Mouse (Mus musculus) lung, embryonic 16.5 days (tissue): ENCODE measurements around the gene Dnajb4. TPM values are rescaled to one million over a fixed set of nuclear protein-coding genes. Genes with fewer than 3 reads are reported as not detected.

ENCODE experiments used
- ATAC-seq: fragments of 200-750 bp; cut with Nextera tagmentation; 2 replicates; pipeline ENCODE4 v1.8.0; 2017; ENCODE audit warnings: low read depth, mild to moderate bottlenecking, moderate library complexity
- H3K27ac ChIP-seq: fragments of 300-500 bp; sonication (generic); 2 replicates; pipeline ENCODE4 v1.5.1; 2014; ENCODE audit warnings: mild to moderate bottlenecking, control low read depth, low read length
- H3K27me3 ChIP-seq: fragments of 300-500 bp; sonication (generic); 2 replicates; pipeline ENCODE4 v1.6.1; 2014; ENCODE audit warnings: low read depth, low read length, mixed read lengths; ENCODE audit not compliant: control insufficient read depth, insufficient read depth
- H3K36me3 ChIP-seq: fragments of 300-500 bp; sonication (generic); 2 replicates; pipeline ENCODE4 v1.6.1; 2014; ENCODE audit warnings: low read length; ENCODE audit not compliant: control insufficient read depth, insufficient read depth
- H3K4me1 ChIP-seq: fragments of 300-500 bp; sonication (generic); replicated peaks from 2 replicates; pipeline ENCODE4 v1.6.1; 2014; ENCODE audit warnings: low read length, mixed read lengths; ENCODE audit not compliant: control insufficient read depth, insufficient read depth
- H3K4me2 ChIP-seq: fragments of 300-500 bp; sonication (generic); 2 replicates; pipeline ENCODE4 v1.6.1; 2014; ENCODE audit warnings: low read depth, low read length, control low read depth
- H3K4me3 ChIP-seq: fragments of 300-500 bp; sonication (generic); 2 replicates; pipeline ENCODE4 v1.5.1; 2014; ENCODE audit warnings: mild to moderate bottlenecking, low read length, control low read depth
- H3K9ac ChIP-seq: fragments of 300-500 bp; sonication (generic); 2 replicates; pipeline ENCODE4 v1.6.1; 2014; ENCODE audit warnings: low read length, control low read depth
- H3K9me3 ChIP-seq: fragments of 300-500 bp; sonication (generic); 2 replicates; pipeline ENCODE4 v1.6.1; 2016; ENCODE audit warnings: low read length; ENCODE audit not compliant: control insufficient read depth
- WGBS: fragments of 180-500 bp; shearing (Covaris S2); extraction: QIAGEN DNeasy Blood & Tissue Kit; methylation state at CpG from one replicate; pipeline ENCODE4 v1.1.7; 2014; 5-methylcytosine and 5-hydroxymethylcytosine counted together
- polyA plus RNA-seq: library from polyadenylated mRNA; unstranded; fragments of >200 nt; fragmentation: Nextera tagmentation; extraction: Ambion mirVana; gene quantifications from 2 replicates; pipeline ENCODE4 v1.2.1, GENCODE M21; 2015

Gene Dnajb4
- polyA plus RNA-seq, 1 experiment from 2014 or later = 44.0 TPM

DNA sequence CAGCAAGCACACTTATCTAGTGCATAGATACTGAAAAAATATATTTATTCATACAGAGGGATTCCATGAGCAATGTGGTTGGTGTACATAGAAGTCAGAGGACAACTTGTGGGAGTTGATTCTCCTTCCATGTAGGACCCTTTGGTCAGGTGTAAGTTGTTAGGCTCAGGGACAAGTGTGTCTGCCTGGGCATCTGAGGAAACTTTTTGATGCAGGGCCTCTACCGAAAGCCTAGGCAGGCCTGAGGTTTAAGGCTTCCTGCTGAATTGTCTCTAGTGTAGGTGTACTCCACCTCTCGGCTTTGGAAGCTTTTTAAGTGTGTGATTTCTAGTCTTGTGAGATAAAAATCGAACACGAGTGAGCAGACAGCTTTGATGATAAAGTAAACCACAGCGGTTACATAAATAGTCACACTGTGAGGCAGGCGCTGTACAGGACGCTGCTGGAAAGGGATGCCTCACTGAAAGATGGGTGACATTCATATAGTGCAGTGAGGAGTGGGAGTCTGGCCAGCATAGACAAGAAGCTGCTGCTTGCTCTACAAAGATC is 1.7 kb upstream of the Dnajb4 start:
- peaks cover 6% of the 10 kb centered on the region for H3K36me3 ChIP-seq
- no peak for ATAC-seq
- H3K27me3 ChIP-seq = no peaks in the 10 kb centered on the region
- H3K9ac ChIP-seq = peak overlapping the region; percentile 100
- no peaks in the 10 kb centered on the region for H3K9me3 ChIP-seq
- 1% methylated on average over 7 of the region's 7 CpGs for WGBS
- peaks cover 19% of the 10 kb centered on the region for H3K4me1 ChIP-seq
- H3K4me2 ChIP-seq = peak overlapping the region; percentile 62
- H3K4me3 ChIP-seq = peak overlapping the region; percentile 94
- peak overlapping the region; percentile 97 for H3K27ac ChIP-seq

- peak; percentile 70 for ATAC-seq
- H3K9me3 ChIP-seq = no peaks in the 10 kb centered on the region
- peak overlapping the region; percentile 97 for H3K27ac ChIP-seq
- peak overlapping the region; percentile 62 for H3K4me2 ChIP-seq
- under 1% methylated on average over 63 of the region's 68 CpGs for WGBS
- no peaks in the 10 kb centered on the region for H3K27me3 ChIP-seq
- peak overlapping the region; percentile 94 for H3K4me3 ChIP-seq
- H3K9ac ChIP-seq = peak overlapping the region; percentile 100
- H3K4me1 ChIP-seq = peaks cover 19% of the 10 kb centered on the region
- H3K36me3 ChIP-seq = peaks cover 2% of the 10 kb centered on the region; the same call in 1 of the 2 replicates
Measured at GRCm38 (mm10) chr3:152210728-152211391, 758 bp upstream of the Dnajb4 start.

- peak; percentile 23 for ATAC-seq
- WGBS = 1% methylated on average over 25 of the region's 25 CpGs
- Histone ChIP-seq H3K36me3 (no peaks in the 10 kb centered on the region), H3K4me3 (peak overlapping the region; percentile 94), H3K27ac (peak overlapping the region; percentile 99), H3K9me3 (no peaks in the 10 kb centered on the region), H3K27me3 (no peaks in the 10 kb centered on the region), H3K9ac (peak overlapping the region; percentile 100), H3K4me2 (peak overlapping the region; percentile 70), H3K4me1 (peaks cover 19% of the 10 kb centered on the region)
Measured at GRCm38 (mm10) chr3:152209177-152209966, 730 bp downstream of the Dnajb4 start.

GRCm38 (mm10) chr3:152208096-152208885 is 1.8 kb downstream of the Dnajb4 start:
- H3K4me2 ChIP-seq = no peak overlapping the region
- H3K9me3 ChIP-seq = no peaks in the 10 kb centered on the region
- H3K27ac ChIP-seq = no peak overlapping the region
- peaks cover 16% of the 10 kb centered on the region for H3K4me1 ChIP-seq
- no peak overlapping the region for H3K9ac ChIP-seq
- no peaks in the 10 kb centered on the region for H3K36me3 ChIP-seq
- no peaks in the 10 kb centered on the region for H3K27me3 ChIP-seq
- ATAC-seq = no peak
- H3K4me3 ChIP-seq = no peak overlapping the region
- 79% methylated on average over 7 of the region's 7 CpGs for WGBS

DNA sequence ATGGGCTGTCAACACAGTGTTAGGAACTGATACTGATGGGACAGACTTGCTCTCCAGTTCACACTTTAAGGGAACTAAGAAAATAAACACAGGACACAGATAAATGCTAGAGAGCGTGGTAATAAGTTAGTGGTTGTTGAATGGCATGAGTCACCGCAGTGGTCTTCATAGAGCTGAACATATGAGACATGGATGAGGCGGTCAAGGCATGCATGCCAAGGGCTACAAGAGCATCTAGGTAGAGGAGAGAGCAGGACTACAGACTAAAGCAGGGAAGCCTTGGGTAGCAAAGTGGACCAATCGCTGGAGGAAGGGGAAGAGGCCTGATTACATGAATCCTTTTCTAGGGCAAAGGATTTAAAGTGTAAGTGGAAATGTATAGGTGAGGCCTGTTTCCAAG is 2.9 kb downstream of the Dnajb4 start:
- H3K27ac ChIP-seq = no peak overlapping the region
- peaks cover 6% of the 10 kb centered on the region; the same call in 1 of the 2 replicates for H3K4me1 ChIP-seq
- no peak overlapping the region for H3K4me2 ChIP-seq
- H3K4me3 ChIP-seq = no peak overlapping the region
- no peaks in the 10 kb centered on the region for H3K9me3 ChIP-seq
- H3K9ac ChIP-seq = no peak overlapping the region
- no peak for ATAC-seq
- no peaks in the 10 kb centered on the region for H3K36me3 ChIP-seq
- WGBS = 91% methylated on average over 4 of the region's 4 CpGs
- H3K27me3 ChIP-seq = no peaks in the 10 kb centered on the region

- Histone ChIP-seq H3K9ac (no peak overlapping the region), H3K36me3 (no peaks in the 10 kb centered on the region), H3K9me3 (no peaks in the 10 kb centered on the region), H3K4me2 (no peak overlapping the region), H3K4me3 (no peak overlapping the region), H3K27me3 (no peaks in the 10 kb centered on the region), H3K27ac (no peak overlapping the region), H3K4me1 (0 out of 2 replicates have a peak, but pooled peaks cover 3% of the 10 kb centered on the region)
- 72% methylated on average over 3 of the region's 3 CpGs for WGBS
- no peak for ATAC-seq
Measured at GRCm38 (mm10) chr3:152204577-152204976, 5.5 kb downstream of the Dnajb4 start.

DNA sequence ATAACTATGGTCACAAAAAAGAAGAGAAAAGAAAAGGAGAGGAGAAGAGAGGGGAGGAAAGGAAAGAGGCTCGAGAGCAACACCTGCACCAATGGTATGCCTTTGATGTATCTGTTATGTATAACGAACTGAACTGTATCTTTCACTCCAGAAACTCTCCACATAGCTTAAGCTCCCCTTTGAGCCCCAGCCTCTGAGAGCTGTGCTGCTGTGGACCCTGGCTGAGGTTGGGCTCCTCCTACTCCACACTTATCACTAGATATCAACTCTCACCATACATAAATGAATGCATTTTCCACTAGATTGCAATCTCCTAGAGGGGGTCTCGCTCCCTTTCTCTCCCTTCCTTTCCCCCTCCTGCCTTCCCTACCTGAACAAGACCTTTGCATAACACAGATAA is 6.1 kb downstream of the Dnajb4 start:
- Histone ChIP-seq H3K9ac (no peak overlapping the region), H3K36me3 (no peaks in the 10 kb centered on the region), H3K4me2 (no peak overlapping the region), H3K9me3 (no peaks in the 10 kb centered on the region), H3K4me3 (no peak overlapping the region), H3K4me1 (0 out of 2 replicates have a peak, but pooled peaks cover under 1% of the 10 kb centered on the region), H3K27ac (no peak overlapping the region), H3K27me3 (no peaks in the 10 kb centered on the region)
- no peak for ATAC-seq
- WGBS = 41% methylated on average over 3 of the region's 3 CpGs

GRCm38 (mm10) chr3:152203411-152203810 is 6.7 kb downstream of the Dnajb4 start:
- no peak overlapping the region for H3K27ac ChIP-seq
- H3K9me3 ChIP-seq = no peaks in the 10 kb centered on the region
- 80% methylated on average over 6 of the region's 6 CpGs for WGBS

GRCm38 (mm10) chr3:152202942-152203341 is 7.2 kb downstream of the Dnajb4 start:
- Histone ChIP-seq H3K4me3 (no peak overlapping the region), H3K4me2 (no peak overlapping the region), H3K9me3 (no peaks in the 10 kb centered on the region), H3K9ac (no peak overlapping the region), H3K27me3 (no peaks in the 10 kb centered on the region), H3K27ac (no peak overlapping the region), H3K36me3 (no peaks in the 10 kb centered on the region), H3K4me1 (no peaks in the 10 kb centered on the region)
- no peak for ATAC-seq

More at GRCm38 (mm10) chr3:152203411-152203810, 6.7 kb downstream of the Dnajb4 start:
- no peaks in the 10 kb centered on the region for H3K4me1 ChIP-seq
- H3K36me3 ChIP-seq = no peaks in the 10 kb centered on the region
- no peak overlapping the region for H3K9ac ChIP-seq
- H3K4me3 ChIP-seq = no peak overlapping the region
- H3K4me2 ChIP-seq = no peak overlapping the region
- no peaks in the 10 kb centered on the region for H3K27me3 ChIP-seq
- ATAC-seq = no peak
